Comparison of ENCODE assay signal across 9 mouse cellular contexts in genomic region chr12:8298361-8299142, GRCm38 (mm10). TPM values are rescaled to one million over a fixed set of nuclear protein-coding genes. Genes with fewer than 3 reads are reported as not detected.
A peak's percentile ranks its signal among the peaks of the same experiment; 100 is the strongest.
DNase-seq lines count a peak whose midpoint lies in the region; ATAC-seq and TF ChIP-seq lines count a peak whose summit lies in the region.
"Had no signal": no experiment of that assay in that cellular context is flagged by ENCODE, and none has a peak within 500 bp of the region (broad histone marks: within the 10 kb centered on the region; RNA-seq: fewer than 3 reads in every experiment).

No protein-coding gene starts in this region.

- H3K9ac ChIP-seq in heart, embryonic 11.5 days (ENCODE audit: low read depth, low read length): peak overlapping the region; percentile 43; the same call in 1 of the 2 replicates
- peak overlapping the region; percentile 51 for H3K9ac ChIP-seq in hindbrain, embryonic 13.5 days
- no peak overlapping the region for H3K9ac ChIP-seq in midbrain, embryonic 14.5 days (replicated peaks; ENCODE audit: low read length)

- TF ChIP-seq CTCF in bone marrow macrophage, adult 2 months (IDR thresholded peaks at IDR 0.05; ENCODE audit: low read depth, low read length): no peak

- DNase-seq in heart, postnatal 10 days: no peak
- DNase-seq in midbrain, embryonic 14.5 days: peak; percentile 39
- no peak for DNase-seq in right cerebral cortex, postnatal 36 days (ENCODE audit: low spot score in 2 of 2)
- DNase-seq in ovary, adult 18-20 months (ENCODE audit: low spot score): no peak
- DNase-seq in left cerebral cortex, postnatal 10 days (ENCODE audit: extremely low spot score in 1 of 2, low spot score in 2 of 2): no peak
- DNase-seq: spleen, adult 18-20 months had no signal

- peaks cover 15% of the 10 kb centered on the region for H3K4me1 ChIP-seq in heart, embryonic 11.5 days (ENCODE audit: control insufficient read depth, insufficient read depth, low read length)
- H3K4me1 ChIP-seq in bone marrow macrophage, adult 2 months (ENCODE audit: control insufficient read depth, insufficient read depth, low read length): peaks cover 14% of the 10 kb centered on the region
- H3K4me1 ChIP-seq in hindbrain, embryonic 13.5 days (replicated peaks): peaks cover 43% of the 10 kb centered on the region
- peaks cover 16% of the 10 kb centered on the region; the same call in 1 of the 2 replicates for H3K4me1 ChIP-seq in midbrain, embryonic 14.5 days (ENCODE audit: control insufficient read depth, insufficient read depth, low read length)

- TF ChIP-seq POLR2A in bone marrow macrophage, adult 2 months (IDR thresholded peaks at IDR 0.05; ENCODE audit: borderline replicate concordance, low read depth, low read length): no peak

- no peaks in the 10 kb centered on the region for H3K9me3 ChIP-seq in heart, embryonic 11.5 days (replicated peaks; ENCODE audit: control insufficient read depth, low read length)
- no peaks in the 10 kb centered on the region for H3K9me3 ChIP-seq in hindbrain, embryonic 13.5 days
- no peaks in the 10 kb centered on the region for H3K9me3 ChIP-seq in midbrain, embryonic 14.5 days (ENCODE audit: control insufficient read depth, low read length)

- H3K27me3 ChIP-seq in heart, embryonic 11.5 days (ENCODE audit: control insufficient read depth, insufficient read depth, low read length): peaks cover 84% of the 10 kb centered on the region
- H3K27me3 ChIP-seq in hindbrain, embryonic 13.5 days: peaks cover 99% of the 10 kb centered on the region
- peaks cover 77% of the 10 kb centered on the region for H3K27me3 ChIP-seq in midbrain, embryonic 14.5 days (ENCODE audit: control insufficient read depth, insufficient read depth, low read length)

- intact Hi-C loops in heart, postnatal 10 days (cut with DNase I): no loop called here
- intact Hi-C loops in left cerebral cortex, postnatal 10 days (cut with DNase I): no loop called here

- 0 out of 2 replicates have a peak, but pooled peaks have one; percentile 24 for ATAC-seq in heart, embryonic 11.5 days (replicated peaks; ENCODE audit: insufficient number of reproducible peaks, low FRiP score, low TSS enrichment)
- ATAC-seq in hindbrain, embryonic 13.5 days (ENCODE audit: low FRiP score): no peak
- no peak for ATAC-seq in midbrain, embryonic 14.5 days (ENCODE audit: low FRiP score, low TSS enrichment)

- H3K4me3 ChIP-seq in heart, embryonic 11.5 days (ENCODE audit: low read depth, low read length): peak overlapping the region; percentile 53
- peak overlapping the region; percentile 20 for H3K4me3 ChIP-seq in bone marrow macrophage, adult 2 months (ENCODE audit: insufficient read depth, low read length)
- peak overlapping the region; percentile 42 for H3K4me3 ChIP-seq in hindbrain, embryonic 13.5 days
- peak overlapping the region; percentile 30 for H3K4me3 ChIP-seq in midbrain, embryonic 14.5 days (replicated peaks; ENCODE audit: low read depth, low read length)

- peak overlapping the region; percentile 80 for H3K4me2 ChIP-seq in heart, embryonic 11.5 days
- peak overlapping the region; percentile 60 for H3K4me2 ChIP-seq in hindbrain, embryonic 13.5 days
- H3K4me2 ChIP-seq in midbrain, embryonic 14.5 days (ENCODE audit: low read length): peak overlapping the region; percentile 58

- H3K36me3 ChIP-seq in heart, embryonic 11.5 days (ENCODE audit: control insufficient read depth, insufficient read depth, low read length): no peaks in the 10 kb centered on the region
- no peaks in the 10 kb centered on the region for H3K36me3 ChIP-seq in hindbrain, embryonic 13.5 days
- no peaks in the 10 kb centered on the region for H3K36me3 ChIP-seq in midbrain, embryonic 14.5 days (ENCODE audit: control insufficient read depth, insufficient read depth, low read length)

- WGBS in heart, embryonic 11.5 days (ENCODE audit: insufficient replicate concordance): 2% methylated on average over 63 of the region's 85 CpGs
- WGBS in hindbrain, embryonic 13.5 days: 3% methylated on average over 75 of the region's 85 CpGs
- WGBS in midbrain, embryonic 14.5 days: under 1% methylated on average over 78 of the region's 85 CpGs

- no peak overlapping the region for H3K27ac ChIP-seq in heart, embryonic 11.5 days (ENCODE audit: low read depth, low read length)
- H3K27ac ChIP-seq in bone marrow macrophage, adult 2 months (ENCODE audit: insufficient read depth, low read depth, low read length): no peak overlapping the region
- no peak overlapping the region for H3K27ac ChIP-seq in hindbrain, embryonic 13.5 days
- H3K27ac ChIP-seq in midbrain, embryonic 14.5 days (replicated peaks; ENCODE audit: low read depth, low read length): no peak overlapping the region

RNA-seq across cellular contexts. Expression of gene Gdf7, which starts 3.2 kb away (rescaled TPM):
- polyA plus RNA-seq in heart, embryonic 11.5 days (2014; fragmentation: Nextera tagmentation; extraction: Ambion mirVana): 0.14 TPM in 1 of 2 replicates, not detected in the other
- under 1 TPM in 1 of 2 experiments, not detected in 1; 0.48 TPM for total RNA-seq in heart, postnatal 10 days (2021)
- not detected in 2 replicates for polyA plus RNA-seq in bone marrow macrophage, adult 2 months (2012; ENCODE audit: insufficient read depth, insufficient read length, missing spikeins)
- polyA plus RNA-seq in hindbrain, embryonic 13.5 days (2015; fragmentation: Nextera tagmentation; extraction: Ambion mirVana): 0.40 and 0.88 TPM in 2 replicates
- polyA plus RNA-seq in midbrain, embryonic 14.5 days (2014; fragmentation: Nextera tagmentation; extraction: Ambion mirVana): 0.25 TPM in 1 of 2 replicates, not detected in the other
- total RNA-seq in left cerebral cortex, postnatal 10 days (2021): under 1 TPM in 1 of 2 experiments, not detected in 1; 0.24 TPM

RNA-seq across cellular contexts. Expression of gene Hs1bp3, which starts 14.7 kb away (rescaled TPM):
- polyA plus RNA-seq in heart, embryonic 11.5 days (2014; fragmentation: Nextera tagmentation; extraction: Ambion mirVana): 9.8 and 12.7 TPM in 2 replicates
- total RNA-seq in heart, postnatal 10 days (2021): 10 to 100 TPM; 11.3 to 15.1 TPM
- 29.8 and 33.4 TPM in 2 replicates for polyA plus RNA-seq in bone marrow macrophage, adult 2 months (2012; ENCODE audit: insufficient read depth, insufficient read length, missing spikeins)
- 9.5 and 10.1 TPM in 2 replicates for polyA plus RNA-seq in hindbrain, embryonic 13.5 days (2015; fragmentation: Nextera tagmentation; extraction: Ambion mirVana)
- 6.7 and 7.0 TPM in 2 replicates for polyA plus RNA-seq in midbrain, embryonic 14.5 days (2014; fragmentation: Nextera tagmentation; extraction: Ambion mirVana)
- 10 to 100 TPM in 1 of 2 experiments, 1 to 10 TPM in 1; 9.4 to 10.1 TPM for total RNA-seq in left cerebral cortex, postnatal 10 days (2021)
